Mouse (Mus musculus) erythroblast, embryonic 14.5 days (primary cell): Measurements from ENCODE around the gene Galnt12.

Source experiments
- GATA1 ChIP-seq: IDR thresholded peaks from 2 replicates; pipeline ENCODE4 v1.6.1; 2012; ENCODE audit warnings: low read length, inconsistent platforms, mixed read lengths
- TAL1 ChIP-seq: IDR thresholded peaks from 3 replicates; pipeline ENCODE4 v1.6.1; 2012; ENCODE audit warnings: low read length, inconsistent platforms, mixed read lengths

DNA sequence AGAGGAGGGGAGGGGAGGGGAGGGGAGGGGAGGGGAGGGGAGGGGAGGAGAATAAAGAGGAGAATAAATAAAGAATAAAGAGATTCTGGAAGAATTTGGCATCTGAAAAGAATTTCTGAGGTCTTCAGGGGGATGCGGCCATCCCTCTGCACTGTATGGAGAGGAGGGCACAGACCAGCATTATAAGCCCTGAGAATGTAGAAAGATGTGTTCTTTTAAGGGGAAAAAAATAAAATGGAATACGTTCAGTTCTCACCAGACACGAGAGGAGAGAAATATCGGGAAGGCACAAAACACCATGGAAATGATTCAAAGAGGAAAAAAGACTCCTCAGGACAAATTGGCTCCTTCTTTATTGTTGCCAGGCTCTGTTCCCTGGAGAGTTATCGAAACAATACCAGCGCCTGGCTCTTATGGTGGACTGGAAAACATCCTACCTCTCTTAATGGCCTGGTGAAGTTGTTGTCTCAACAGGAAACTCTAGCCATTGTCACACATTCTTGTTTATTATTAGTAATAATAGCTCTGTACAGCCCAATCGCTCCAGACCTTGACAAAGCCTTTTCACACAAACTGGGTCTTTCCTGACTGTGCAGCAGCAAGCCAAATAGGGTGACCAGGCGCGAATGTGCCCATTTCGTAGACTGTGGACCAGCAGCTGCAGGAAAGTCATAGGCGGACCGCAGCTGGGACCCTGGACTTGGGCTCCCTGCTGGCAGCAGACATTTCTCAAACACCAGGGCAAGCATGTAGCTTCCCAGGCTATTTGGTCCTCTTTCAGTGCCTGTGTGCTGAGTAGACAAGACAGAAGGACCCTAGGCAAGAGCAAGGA lies 70.3 kb downstream of the Galnt12 start:
- TF ChIP-seq GATA1 (no peak), TAL1 (no peak)
